Mouse (Mus musculus) embryonic fibroblast, embryonic 13.5 days (primary cell): Measurements from ENCODE around the gene Krt18. TPM values are rescaled to one million over a fixed set of nuclear protein-coding genes. Genes with fewer than 3 reads are reported as not detected.

Source experiments
- H3K27ac ChIP-seq: 2 replicates; pipeline ENCODE4 v1.5.1; 2012; ENCODE audit warnings: low read length, control low read depth, inconsistent platforms; ENCODE audit not compliant: insufficient read depth
- H3K4me1 ChIP-seq: 2 replicates; pipeline ENCODE4 v1.6.1; 2011; ENCODE audit warnings: low read length; ENCODE audit not compliant: control insufficient read depth, insufficient read depth
- H3K4me3 ChIP-seq: 2 replicates; pipeline ENCODE4 v1.5.1; 2011; ENCODE audit warnings: mild to moderate bottlenecking, control low read depth, low read length; ENCODE audit not compliant: insufficient read depth
- CTCF ChIP-seq: IDR thresholded peaks from 2 replicates; pipeline ENCODE4 v1.5.1; 2011; ENCODE audit warnings: mild to moderate bottlenecking, control low read depth, low read length, moderate library complexity, borderline replicate concordance; ENCODE audit not compliant: insufficient read depth
- POLR2A ChIP-seq: IDR thresholded peaks from 2 replicates; pipeline ENCODE4 v1.6.1; 2011; ENCODE audit warnings: low read depth, mild to moderate bottlenecking, control low read depth, low read length, moderate library complexity
- polyA plus RNA-seq: library from polyadenylated mRNA; stranded (reverse); fragments of >200 nt; gene quantifications from 2 replicates; pipeline ENCODE4 v1.2.4, GENCODE M21; 2011; ENCODE audit warnings: low read depth; ENCODE audit not compliant: missing spikeins, insufficient read length

The Krt18 gene
- polyA plus RNA-seq, 1 experiment: 1.6 TPM

DNA sequence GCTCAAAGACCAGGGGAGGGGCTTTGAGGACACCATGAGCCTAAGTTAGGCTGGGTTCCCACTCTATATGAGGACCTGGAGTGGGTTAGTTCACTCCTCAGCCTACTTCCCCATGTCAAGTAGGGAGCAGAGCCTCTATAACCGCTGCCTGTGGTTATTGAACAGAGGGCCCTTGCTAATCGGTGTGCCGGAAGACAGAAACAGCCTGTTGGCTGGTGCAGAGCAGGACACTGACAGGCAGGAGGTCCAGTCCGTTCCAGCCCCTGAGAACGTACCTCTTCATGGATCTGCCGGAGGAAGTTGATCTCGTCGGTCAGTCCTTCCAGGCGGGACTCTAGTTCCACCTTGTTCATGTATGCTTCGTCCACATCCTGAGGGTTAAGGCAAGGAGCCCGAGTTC, 28.8 kb upstream of the Krt18 start:
- Histone ChIP-seq H3K4me3 (no peak overlapping the region), H3K4me1 (no peaks in the 10 kb centered on the region), H3K27ac (no peak overlapping the region)
- TF ChIP-seq CTCF (no peak), POLR2A (no peak)

DNA sequence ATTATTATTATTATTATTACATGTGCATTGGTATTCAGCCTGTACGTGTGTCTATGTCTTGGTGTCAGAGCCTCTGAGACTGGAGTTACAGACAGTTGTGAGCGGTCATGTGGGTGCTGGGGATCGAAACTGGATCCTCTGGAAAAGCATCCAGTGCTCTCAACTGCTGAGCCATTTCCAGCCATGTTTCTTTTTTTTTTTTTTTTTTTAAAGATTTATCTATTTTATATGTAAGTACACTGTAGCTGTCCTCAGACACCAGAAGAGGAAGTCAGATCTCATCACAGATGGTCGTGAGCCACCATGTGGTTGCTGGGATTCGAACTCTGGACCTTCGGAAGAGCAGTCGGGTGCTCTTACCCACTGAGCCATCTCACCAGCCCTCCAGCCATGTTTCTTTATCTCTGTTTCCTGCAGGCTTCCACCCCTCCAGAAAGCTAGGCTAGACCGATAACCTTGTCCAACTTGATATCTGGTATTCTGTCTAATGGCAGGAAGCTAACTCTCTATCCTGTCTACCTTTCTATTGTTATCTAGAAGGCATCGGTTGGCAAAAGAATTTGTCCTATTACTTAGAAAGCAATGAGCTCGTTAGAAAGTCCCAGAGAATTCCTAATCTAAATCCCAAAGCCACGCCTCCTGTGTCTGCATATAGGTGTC, 28.2 kb upstream of the Krt18 start:
- no peak overlapping the region for H3K4me3 ChIP-seq
- TF ChIP-seq POLR2A: no peak
- TF ChIP-seq CTCF: no peak
- no peaks in the 10 kb centered on the region for H3K4me1 ChIP-seq
- H3K27ac ChIP-seq: no peak overlapping the region

DNA sequence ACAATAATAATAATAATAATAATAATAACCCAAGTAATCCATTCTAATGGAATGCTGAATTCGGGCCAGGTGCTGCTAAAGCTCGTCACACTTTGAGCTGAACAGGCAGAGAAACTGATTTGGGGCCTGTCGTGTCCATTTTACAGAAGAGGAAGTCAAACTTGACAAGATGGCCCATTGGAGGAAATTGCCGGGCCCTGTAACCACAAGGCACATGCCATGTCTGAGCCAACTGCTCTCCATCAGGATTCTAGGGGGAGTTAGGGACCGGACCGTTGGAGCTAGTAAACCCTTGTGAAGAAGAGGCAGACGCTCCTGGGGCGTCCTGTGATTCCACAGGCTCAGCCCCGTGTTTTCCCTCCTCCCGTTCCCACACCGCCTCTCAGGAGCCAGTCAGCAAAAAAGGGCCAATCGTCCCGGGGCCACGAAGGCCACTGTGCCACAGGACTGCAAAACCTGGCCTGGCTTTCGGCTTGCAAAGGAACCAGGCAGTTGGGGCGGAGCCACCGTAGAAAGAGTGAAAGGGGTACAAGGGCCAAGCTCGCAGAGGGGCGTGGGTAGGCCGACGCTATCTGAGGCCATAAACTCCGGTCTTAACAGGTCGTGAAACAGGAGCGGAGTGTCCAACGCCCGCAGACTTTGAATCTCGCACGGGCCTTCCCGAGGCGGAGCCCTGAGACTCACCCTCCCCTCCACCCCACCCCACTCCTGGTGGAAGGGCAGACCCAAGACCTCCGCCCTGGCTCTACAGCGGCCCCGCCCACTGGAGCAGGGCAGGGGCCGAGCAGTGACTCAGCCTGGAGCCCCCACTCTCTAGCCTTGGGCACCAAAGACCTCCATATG, 25.1 kb upstream of the Krt18 start:
- TF ChIP-seq POLR2A (no peak), CTCF (no peak)
- peaks cover 12% of the 10 kb centered on the region for H3K4me1 ChIP-seq
- H3K4me3 ChIP-seq: no peak overlapping the region
- no peak overlapping the region for H3K27ac ChIP-seq

DNA sequence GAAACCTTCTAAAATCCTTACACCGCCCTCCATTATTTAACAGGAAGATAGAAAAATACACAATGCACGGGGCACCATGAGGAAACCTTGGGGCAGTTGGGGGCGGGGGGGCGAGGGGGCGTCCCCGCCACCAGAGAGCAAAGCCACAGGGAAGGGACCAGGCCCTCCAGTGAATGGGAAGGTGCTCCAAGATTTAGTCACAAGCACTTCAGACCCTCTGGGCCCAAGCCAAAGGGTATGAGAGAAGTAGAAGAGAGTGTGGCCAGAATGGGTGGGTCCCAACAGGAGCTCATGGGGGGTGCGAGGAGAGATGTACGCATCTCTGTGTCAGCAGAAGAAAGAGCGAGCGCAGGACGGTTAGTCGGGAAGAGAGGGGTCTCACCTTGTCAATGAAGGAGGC, 24.5 kb upstream of the Krt18 start:
- TF ChIP-seq POLR2A (no peak), CTCF (no peak)
- Histone ChIP-seq H3K4me1 (peaks cover 12% of the 10 kb centered on the region), H3K4me3 (no peak overlapping the region), H3K27ac (no peak overlapping the region)

DNA sequence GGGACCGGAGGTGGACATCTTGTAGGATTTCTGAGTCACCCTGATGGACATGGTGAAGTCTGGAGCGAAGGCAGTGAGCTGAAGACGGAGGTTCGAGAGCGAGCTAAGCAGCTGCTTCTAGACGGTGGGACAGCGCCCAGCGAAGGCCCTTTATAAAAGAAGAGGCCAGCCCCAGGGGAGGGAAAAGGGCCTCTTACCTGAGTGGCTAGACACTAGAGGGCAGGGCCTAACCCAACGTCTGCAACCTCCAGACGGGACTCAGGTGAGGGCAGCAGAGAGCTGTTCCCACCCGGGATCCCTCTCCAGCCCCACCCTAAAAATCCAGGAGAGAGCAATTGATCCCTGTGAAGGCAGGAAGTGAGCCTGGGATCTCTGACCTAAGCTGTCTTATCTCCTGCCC, 23.8 kb upstream of the Krt18 start, which contains the start of gene Krt8:
Krt8 (minus strand) TSS at position 294 of the 400 bp plus-strand sequence.
- peaks cover 12% of the 10 kb centered on the region for H3K4me1 ChIP-seq
- H3K4me3 ChIP-seq: no peak within 1 kb of the TSS
- no peak for TF ChIP-seq POLR2A
- TF ChIP-seq CTCF: no peak
- H3K27ac ChIP-seq: no peak within 1 kb of the TSS

DNA sequence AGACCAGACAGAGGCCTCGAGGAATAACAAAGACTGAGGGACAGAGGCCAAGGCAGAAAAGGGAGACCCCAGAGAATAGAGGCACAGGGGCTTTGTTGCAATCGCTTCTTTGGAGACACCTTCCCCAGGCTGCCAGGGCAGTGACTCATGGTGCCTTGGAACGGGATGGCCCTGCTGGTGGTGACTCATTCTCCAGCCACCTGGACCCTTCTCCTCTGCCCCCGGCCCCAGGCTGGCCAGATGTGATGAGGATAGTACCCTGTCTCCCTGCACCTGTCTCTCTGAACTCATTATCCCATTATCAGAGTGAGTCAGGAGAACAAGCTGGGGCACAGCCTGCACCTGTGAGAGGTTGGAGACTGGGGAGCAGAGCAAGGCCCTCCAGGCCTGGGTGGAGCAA, 22.7 kb upstream of the Krt18 start:
- Histone ChIP-seq H3K4me1 (peaks cover 15% of the 10 kb centered on the region), H3K4me3 (no peak overlapping the region), H3K27ac (no peak overlapping the region)
- TF ChIP-seq POLR2A: no peak
- no peak for TF ChIP-seq CTCF

DNA sequence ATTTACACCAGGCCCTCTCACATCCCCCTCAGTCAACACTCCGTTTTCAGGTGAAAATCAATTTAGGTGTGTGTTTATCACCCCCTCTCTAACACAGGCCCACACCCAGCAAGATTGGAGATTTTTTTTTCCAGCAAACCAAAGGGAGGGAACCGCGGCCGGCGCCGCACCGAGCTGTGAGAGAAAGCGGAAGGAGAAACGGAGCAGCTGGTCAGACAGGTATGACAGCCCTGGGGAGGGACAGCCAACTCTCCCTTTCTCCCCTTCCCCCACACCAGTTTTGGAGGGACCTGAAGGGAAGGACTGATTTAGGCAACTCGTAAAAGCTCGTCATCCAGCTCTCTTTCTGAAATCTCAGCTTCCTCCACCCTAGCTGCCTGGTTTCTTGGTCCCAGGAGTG, 21.7 kb upstream of the Krt18 start:
- peaks cover 20% of the 10 kb centered on the region for H3K4me1 ChIP-seq
- H3K27ac ChIP-seq: no peak overlapping the region
- no peak overlapping the region for H3K4me3 ChIP-seq
- TF ChIP-seq CTCF: no peak
- TF ChIP-seq POLR2A: no peak

DNA sequence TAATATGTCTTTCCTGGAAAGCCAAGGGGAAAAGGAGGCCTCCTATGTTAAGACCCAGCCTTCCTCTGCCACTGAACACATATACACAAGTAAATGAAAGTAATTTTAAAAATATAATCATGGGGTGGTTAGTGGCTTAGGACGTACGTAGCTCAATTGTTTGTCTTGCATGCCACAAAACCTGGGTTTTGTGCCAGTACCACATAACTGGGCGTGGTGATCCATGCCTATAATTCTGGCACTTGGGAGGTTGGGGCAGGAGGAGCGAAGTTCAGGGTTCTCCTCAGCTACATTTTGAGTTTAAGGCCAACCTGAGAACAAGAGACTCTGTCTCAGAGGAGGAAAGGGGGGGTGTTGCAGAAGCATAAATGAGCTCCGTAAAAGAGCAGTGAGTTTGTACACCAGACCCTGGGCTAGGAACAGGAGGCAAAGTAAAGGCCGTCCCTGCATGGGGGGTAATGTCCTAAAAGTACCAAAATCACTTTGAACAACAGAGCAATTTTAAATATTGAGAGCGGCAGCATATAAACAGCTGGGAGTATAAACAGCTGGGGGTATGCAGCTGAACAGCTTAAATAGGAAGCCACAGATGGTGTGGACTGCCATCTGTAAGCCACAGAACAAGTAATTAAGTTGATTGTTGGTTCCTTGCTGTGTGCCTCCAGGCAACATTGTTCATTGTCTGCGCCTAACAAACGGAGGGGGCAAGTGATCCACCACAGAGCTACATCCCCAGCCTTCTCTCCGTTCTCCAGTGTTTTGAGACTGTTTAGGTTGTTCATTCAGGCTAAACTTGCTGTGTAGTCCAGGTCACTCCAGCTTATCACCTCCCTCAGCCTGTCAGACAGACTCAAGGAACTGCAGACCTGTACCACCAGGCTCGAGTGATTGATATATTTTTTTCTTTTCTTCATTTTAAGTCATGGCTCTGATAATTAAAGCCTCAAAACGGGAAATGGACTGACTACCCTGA, 20.6 kb upstream of the Krt18 start:
- no peak for TF ChIP-seq CTCF
- no peak for TF ChIP-seq POLR2A
- no peak overlapping the region for H3K27ac ChIP-seq
- H3K4me1 ChIP-seq: peaks cover 20% of the 10 kb centered on the region
- no peak overlapping the region for H3K4me3 ChIP-seq

DNA sequence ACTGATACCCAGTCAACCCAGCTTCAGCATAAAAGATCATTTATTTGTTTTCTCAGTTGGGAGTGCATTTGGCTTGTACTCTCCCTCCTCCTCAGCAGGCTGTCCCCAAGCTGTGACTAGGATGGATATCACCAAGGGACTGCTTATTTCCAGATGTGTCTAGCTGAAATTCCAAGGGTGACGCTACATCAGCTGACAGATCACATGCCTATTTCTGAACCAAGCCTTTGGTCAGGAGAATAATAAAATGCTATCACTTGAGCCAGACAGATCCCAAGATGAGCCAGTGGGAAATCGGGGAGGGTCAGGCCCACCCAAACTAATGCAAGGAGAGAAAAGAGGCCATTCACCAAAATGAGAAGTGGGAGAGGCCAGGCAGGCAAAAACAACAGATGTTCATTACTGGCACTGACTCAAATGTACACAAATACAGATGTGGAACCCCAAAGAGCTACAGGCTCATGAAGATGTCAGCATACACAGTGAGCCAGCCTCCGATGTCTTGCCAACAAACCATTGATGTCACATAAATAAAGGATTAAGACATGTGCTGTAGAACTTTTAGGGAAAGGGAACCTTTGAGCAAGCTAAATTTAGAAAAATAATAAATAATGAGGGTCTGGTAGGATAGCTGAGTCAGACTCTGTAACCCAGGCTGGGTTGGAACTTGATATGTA, 17.3 kb upstream of the Krt18 start:
- Histone ChIP-seq H3K27ac (peak overlapping the region; percentile 7; the same call in 1 of the 2 replicates), H3K4me1 (peaks cover 17% of the 10 kb centered on the region), H3K4me3 (no peak overlapping the region)
- no peak for TF ChIP-seq POLR2A
- no peak for TF ChIP-seq CTCF
